28 mouse cellular contexts compared by ENCODE assay signal in genomic region chr7:47016602-47017001, GRCm38 (mm10). TPM values are rescaled to one million over a fixed set of nuclear protein-coding genes. Genes with fewer than 3 reads are reported as not detected.
DNase-seq lines count a peak whose midpoint lies in the region; TF ChIP-seq lines count a peak whose summit lies in the region.
"Had no signal": no experiment of that assay in that cellular context is flagged by ENCODE, and none has a peak within 500 bp of the region (broad histone marks: within the 10 kb centered on the region; RNA-seq: fewer than 3 reads in every experiment).

No protein-coding gene starts in this region.

- H3K27ac ChIP-seq in gastrocnemius, adult 2 months, result peak overlapping the region; percentile 81; the same call in 1 of the 2 replicates
- peak overlapping the region; percentile 49; the same call in 1 of the 2 replicates for H3K27ac ChIP-seq in ES-Bruce4 (ENCODE audit: insufficient read depth, low read length)
- H3K27ac ChIP-seq: embryonic facial prominence, embryonic 12.5 days; forebrain, embryonic 13.5 days; forebrain, embryonic 15.5 days had no signal

- intact Hi-C loops in gastrocnemius, adult 2 months (cut with DNase I), result no loop called here

- no peaks in the 10 kb centered on the region for H3K9me3 ChIP-seq in ES-Bruce4 (replicated peaks; ENCODE audit: control insufficient read depth, insufficient read depth, low read length, poor library complexity, severe bottlenecking)
- H3K9me3 ChIP-seq: embryonic facial prominence, embryonic 12.5 days; forebrain, embryonic 13.5 days; forebrain, embryonic 15.5 days; G1E had no signal

- H3K4me3 ChIP-seq in gastrocnemius, adult 2 months, result no peak overlapping the region
- H3K4me3 ChIP-seq in ES-Bruce4 (ENCODE audit: low read depth, low read length), result no peak overlapping the region
- H3K4me3 ChIP-seq: embryonic facial prominence, embryonic 12.5 days; forebrain, embryonic 13.5 days; forebrain, embryonic 15.5 days had no signal

- H3K9ac ChIP-seq in ES-Bruce4 (ENCODE audit: low read depth, poor library complexity, severe bottlenecking), result no peak overlapping the region
- H3K9ac ChIP-seq: embryonic facial prominence, embryonic 12.5 days; forebrain, embryonic 13.5 days; forebrain, embryonic 15.5 days; forebrain, postnatal 0 days had no signal

- H3K4me1 ChIP-seq in ES-Bruce4 (ENCODE audit: control insufficient read depth, insufficient read depth, low read length), result peaks cover 4% of the 10 kb centered on the region

- DNase-seq in gastrocnemius, adult 2 months, result no peak
- DNase-seq in gastrocnemius, postnatal 10 days, result no peak
- peak; percentile 19 for DNase-seq in A20 (ENCODE audit: low read depth, low spot score)
- DNase-seq in induced T-regulatory cell, adult 2 months (ENCODE audit: low read depth), result peak; percentile 42
- no peak for DNase-seq in kidney, postnatal 14 days
- DNase-seq in embryo, embryonic 10 days (ENCODE audit: low spot score), result no peak
- DNase-seq: adrenal gland, adult 8-10 months; adrenal gland, postnatal 14 days; adrenal gland, postnatal 36 days; cerebellum, adult 11-12 months; cerebellum, adult 2 months; cerebellum, adult 9-10 months; cerebellum, postnatal 10 days; cerebellum, postnatal 25 days; embryo, embryonic 11 days; forebrain, postnatal 0 days had no signal

- H3K36me3 ChIP-seq in ES-Bruce4 (ENCODE audit: control insufficient read depth, insufficient read depth, low read length, poor library complexity, severe bottlenecking), result no peaks in the 10 kb centered on the region
- H3K36me3 ChIP-seq: embryonic facial prominence, embryonic 12.5 days; forebrain, embryonic 15.5 days; G1E had no signal

- H3K27me3 ChIP-seq in ES-Bruce4 (ENCODE audit: control insufficient read depth, insufficient read depth, low read length, poor library complexity, severe bottlenecking), result no peaks in the 10 kb centered on the region
- H3K27me3 ChIP-seq: embryonic facial prominence, embryonic 12.5 days; forebrain, embryonic 13.5 days; forebrain, embryonic 15.5 days; Patski had no signal

- no peak for TF ChIP-seq POLR2A in ES-Bruce4 (IDR thresholded peaks at IDR 0.05; ENCODE audit: insufficient read depth, low read length)

- TF ChIP-seq EP300 in ES-Bruce4 (IDR thresholded peaks at IDR 0.05; ENCODE audit: insufficient read depth, low read depth, low read length), result no peak

- TF ChIP-seq CTCF in gastrocnemius, adult 2 months (IDR thresholded peaks at IDR 0.05), result no peak
- TF ChIP-seq CTCF in ES-Bruce4 (IDR thresholded peaks at IDR 0.05; ENCODE audit: low read depth, low read length), result no peak

RNA-seq across cellular contexts. Expression of gene Spty2d1, which starts 8.4 kb away (rescaled TPM):
- total RNA-seq in gastrocnemius, adult 2 months (2021), result 1 to 10 TPM; 4.1 to 5.7 TPM
- total RNA-seq in gastrocnemius, postnatal 10 days (2021), result 10 to 100 TPM in 1 of 2 experiments, 1 to 10 TPM in 1; 9.9 to 13.1 TPM
- 16.8 and 18.0 TPM in 2 replicates for polyA plus RNA-seq in ES-Bruce4 (2011; ENCODE audit: insufficient read depth, insufficient read length, low read depth, missing spikeins)

RNA-seq across cellular contexts. Expression of gene Gm9999, which starts 33.2 kb away (rescaled TPM):
- not detected for total RNA-seq in gastrocnemius, adult 2 months (2021)
- not detected for total RNA-seq in gastrocnemius, postnatal 10 days (2021)
- not detected in 2 replicates for polyA plus RNA-seq in ES-Bruce4 (2011; ENCODE audit: insufficient read depth, insufficient read length, low read depth, missing spikeins)
- total RNA-seq: adrenal gland, adult 18-20 months; adrenal gland, adult 8-10 months; adrenal gland, postnatal 14 days; adrenal gland, postnatal 36 days; forebrain, postnatal 0 days had no signal
- polyA plus RNA-seq: activated CD4-positive, CD25-positive, alpha-beta regulatory T cell, adult 4 months; C2C12; cerebellum, adult 2 months; cortical plate, adult 2 months; embryonic facial prominence, embryonic 12.5 days; embryonic facial prominence, embryonic 14.5 days; forebrain, embryonic 11.5 days; forebrain, embryonic 13.5 days; forebrain, embryonic 15.5 days; forebrain, postnatal 0 days; G1E; Patski had no signal

RNA-seq across cellular contexts. Expression of gene Tmem86a, which starts 33.8 kb away (rescaled TPM):
- total RNA-seq in gastrocnemius, adult 2 months (2021), result 1 to 10 TPM; 4.0 to 4.8 TPM
- total RNA-seq in gastrocnemius, postnatal 10 days (2021), result 1 to 10 TPM; 8.2 to 9.0 TPM
- polyA plus RNA-seq in ES-Bruce4 (2011; ENCODE audit: insufficient read depth, insufficient read length, low read depth, missing spikeins), result 2.0 and 2.8 TPM in 2 replicates

RNA-seq across cellular contexts. Expression of gene Uevld, which starts 58.3 kb away (rescaled TPM):
- 10 to 100 TPM; 11.2 to 11.9 TPM for total RNA-seq in gastrocnemius, adult 2 months (2021)
- 10 to 100 TPM; 11.5 to 14.9 TPM for total RNA-seq in gastrocnemius, postnatal 10 days (2021)
- polyA plus RNA-seq in ES-Bruce4 (2011; ENCODE audit: insufficient read depth, insufficient read length, low read depth, missing spikeins), result 56.6 and 64.5 TPM in 2 replicates

Comparison
In these comparisons a context has a peak if more than half of its experiments do, and no peak if none do; other contexts are left out.
1. DNase-seq: peak in A20 (single experiment) and induced T-regulatory cell, adult 2 months (single experiment); none in gastrocnemius, adult 2 months (single experiment), gastrocnemius, postnatal 10 days (single experiment), kidney, postnatal 14 days (single experiment) and embryo, embryonic 10 days (single experiment).